Mouse (Mus musculus) kidney, embryonic 15.5 days (tissue): ENCODE data around the gene Pappa. TPM values are rescaled to one million over a fixed set of nuclear protein-coding genes. Genes with fewer than 3 reads are reported as not detected.
A peak's percentile ranks its signal among the peaks of the same experiment; 100 is the strongest.

Experiments
- ATAC-seq: fragments of 200-750 bp; cut with Nextera tagmentation; replicated peaks from 2 replicates; pipeline ENCODE4 v1.8.0; 2017; ENCODE audit warnings: moderate TSS enrichment; ENCODE audit not compliant: low FRiP score
- H3K27ac ChIP-seq: fragments of 300-500 bp; sonication (generic); 2 replicates; pipeline ENCODE4 v1.5.1; 2015; ENCODE audit warnings: mild to moderate bottlenecking, inconsistent platforms
- H3K27me3 ChIP-seq: fragments of 300-500 bp; sonication (generic); 2 replicates; pipeline ENCODE4 v1.6.1; 2015; ENCODE audit warnings: inconsistent platforms
- H3K36me3 ChIP-seq: fragments of 300-500 bp; sonication (generic); 2 replicates; pipeline ENCODE4 v1.6.1; 2015; ENCODE audit warnings: inconsistent platforms
- H3K4me1 ChIP-seq: fragments of 300-500 bp; sonication (generic); 2 replicates; pipeline ENCODE4 v1.6.1; 2015; ENCODE audit warnings: inconsistent platforms
- H3K4me2 ChIP-seq: fragments of 300-500 bp; sonication (generic); 2 replicates; pipeline ENCODE4 v1.6.1; 2015; ENCODE audit warnings: moderate library complexity, mild to moderate bottlenecking, inconsistent platforms
- H3K4me3 ChIP-seq: fragments of 300-500 bp; sonication (generic); replicated peaks from 2 replicates; pipeline ENCODE4 v1.5.1; 2015; ENCODE audit warnings: mild to moderate bottlenecking, inconsistent platforms
- H3K9ac ChIP-seq: fragments of 300-500 bp; sonication (generic); 2 replicates; pipeline ENCODE4 v1.6.1; 2015; ENCODE audit warnings: mild to moderate bottlenecking, inconsistent platforms
- H3K9me3 ChIP-seq: fragments of 300-500 bp; sonication (generic); replicated peaks from 2 replicates; pipeline ENCODE4 v1.6.1; 2016; ENCODE audit warnings: inconsistent platforms
- WGBS: fragments of 180-500 bp; shearing (Covaris S2); methylation state at CpG from one replicate; pipeline ENCODE4 v1.1.7; 2015; ENCODE audit warnings: mixed read lengths; 5-methylcytosine and 5-hydroxymethylcytosine counted together
- polyA plus RNA-seq: library from polyadenylated mRNA; unstranded; fragments of >200 nt; fragmentation: Nextera tagmentation; extraction: Ambion mirVana; gene quantifications from 2 replicates; pipeline ENCODE4 v1.2.1, GENCODE M21; 2015

The Pappa gene
- polyA plus RNA-seq, 1 experiment from 2014 or later, result 2.2 TPM

DNA sequence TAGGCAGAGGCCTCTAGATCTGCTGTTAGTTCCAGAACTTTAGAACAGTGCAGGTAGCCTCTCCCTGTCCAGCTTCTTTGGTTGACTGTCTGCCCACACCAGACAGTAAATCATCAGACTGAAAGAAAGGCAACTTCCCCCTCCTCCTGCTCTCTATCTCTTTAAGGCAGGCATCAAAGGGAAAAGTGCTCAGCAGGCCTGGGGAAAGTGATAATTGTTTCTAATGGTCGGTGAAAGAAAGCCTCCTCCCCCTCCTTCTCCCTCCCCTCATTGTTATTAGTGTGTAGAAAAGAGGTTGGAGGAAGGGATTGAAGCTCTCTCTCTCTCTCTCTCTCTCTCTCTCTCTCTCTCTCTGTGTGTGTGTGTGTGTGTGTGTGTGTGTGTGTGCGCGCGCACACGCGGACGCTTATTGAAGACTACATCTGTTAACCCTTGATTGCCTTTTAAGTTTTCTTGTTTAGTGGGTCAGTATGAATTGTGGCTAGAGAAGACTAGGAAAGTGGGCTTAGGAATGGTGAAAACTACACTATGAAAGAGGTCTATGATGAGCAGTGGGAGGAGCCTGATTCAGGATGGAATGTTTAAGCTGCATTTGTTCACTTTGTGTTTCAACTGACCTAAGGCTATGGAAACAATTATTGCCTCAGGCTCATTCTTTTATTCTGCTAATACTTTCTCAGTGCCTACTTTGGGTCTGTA lies 156.2 kb downstream of the Pappa start:
- no peaks in the 10 kb centered on the region for H3K36me3 ChIP-seq
- H3K4me1 ChIP-seq, result peaks cover 20% of the 10 kb centered on the region
- no peak overlapping the region for H3K27ac ChIP-seq
- no peaks in the 10 kb centered on the region for H3K9me3 ChIP-seq
- H3K27me3 ChIP-seq, result no peaks in the 10 kb centered on the region
- 10% methylated on average over 7 of the region's 7 CpGs for WGBS
- peak; percentile 71 for ATAC-seq
- H3K9ac ChIP-seq, result no peak overlapping the region
- H3K4me3 ChIP-seq, result no peak overlapping the region
- H3K4me2 ChIP-seq, result 0 out of 2 replicates have a peak overlapping the region, but pooled peaks have one; percentile 9

GRCm38 (mm10) chr4:65280888-65281287 lies 156.9 kb downstream of the Pappa start:
- H3K9me3 ChIP-seq, result no peaks in the 10 kb centered on the region
- no peak for ATAC-seq
- H3K27me3 ChIP-seq, result no peaks in the 10 kb centered on the region
- no peak overlapping the region for H3K4me3 ChIP-seq
- no peaks in the 10 kb centered on the region for H3K36me3 ChIP-seq
- H3K4me2 ChIP-seq, result no peak overlapping the region
- H3K9ac ChIP-seq, result no peak overlapping the region
- no peak overlapping the region for H3K27ac ChIP-seq
- peaks cover 20% of the 10 kb centered on the region for H3K4me1 ChIP-seq

- ATAC-seq, result no peak
- no peaks in the 10 kb centered on the region for H3K27me3 ChIP-seq
- H3K9ac ChIP-seq, result no peak overlapping the region
Observed at GRCm38 (mm10) chr4:65283611-65284010, 159.6 kb downstream of the Pappa start.

DNA sequence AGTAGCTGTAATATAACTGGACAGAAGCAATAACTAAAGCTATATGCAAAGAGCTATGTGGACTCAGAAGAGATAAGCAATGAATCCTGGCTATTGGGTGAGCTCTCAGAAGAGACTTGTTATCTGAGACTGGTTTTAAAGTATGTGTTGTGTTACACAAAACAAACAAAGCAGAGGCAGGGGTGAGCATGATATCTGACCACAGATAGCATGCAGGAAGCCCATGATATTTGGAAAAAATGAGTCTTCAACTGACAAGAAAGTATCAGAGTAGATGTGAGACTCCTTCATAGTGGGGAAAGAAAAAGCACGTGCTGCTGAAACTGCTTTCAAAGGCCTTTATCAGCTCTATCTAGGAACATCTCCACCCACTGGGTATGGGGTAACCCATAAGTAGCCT lies 161.2 kb downstream of the Pappa start:
- no peak for ATAC-seq
- Histone ChIP-seq H3K27ac (no peak overlapping the region), H3K4me2 (no peak overlapping the region), H3K27me3 (no peaks in the 10 kb centered on the region), H3K9me3 (no peaks in the 10 kb centered on the region), H3K36me3 (no peaks in the 10 kb centered on the region), H3K4me3 (no peak overlapping the region), H3K4me1 (0 out of 2 replicates have a peak, but pooled peaks cover 3% of the 10 kb centered on the region), H3K9ac (no peak overlapping the region)
- WGBS, result 59% methylated on average over 1 of the region's 1 CpGs

More at GRCm38 (mm10) chr4:65283611-65284010, 159.6 kb downstream of the Pappa start:
- no peak overlapping the region for H3K27ac ChIP-seq
- H3K4me2 ChIP-seq, result no peak overlapping the region
- peaks cover 13% of the 10 kb centered on the region for H3K4me1 ChIP-seq
- 85% methylated on average over 2 of the region's 2 CpGs for WGBS
- no peaks in the 10 kb centered on the region for H3K9me3 ChIP-seq
- no peaks in the 10 kb centered on the region for H3K36me3 ChIP-seq
- H3K4me3 ChIP-seq, result no peak overlapping the region

DNA sequence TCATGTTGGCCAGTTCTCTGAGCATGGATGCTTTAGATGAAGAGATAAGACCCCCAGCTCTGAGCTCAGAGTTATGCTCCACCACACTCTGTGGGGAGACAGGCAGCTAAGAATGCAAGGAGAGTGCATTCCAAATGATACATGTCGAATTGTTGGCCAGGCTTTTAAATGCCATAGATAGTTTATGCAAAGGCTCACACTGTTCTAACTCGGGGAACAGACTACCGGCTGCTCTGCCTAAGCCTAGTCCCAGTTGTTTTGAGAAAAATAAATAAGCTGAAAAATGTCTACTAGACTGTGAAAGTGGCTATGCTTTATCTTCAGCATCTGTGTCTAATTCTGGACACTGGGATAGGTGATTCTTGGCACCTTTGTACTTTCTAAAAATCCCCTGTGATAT lies 165.3 kb downstream of the Pappa start:
- Histone ChIP-seq H3K27ac (no peak overlapping the region), H3K4me1 (no peaks in the 10 kb centered on the region), H3K9me3 (no peaks in the 10 kb centered on the region), H3K4me2 (no peak overlapping the region), H3K27me3 (no peaks in the 10 kb centered on the region), H3K4me3 (no peak overlapping the region), H3K36me3 (no peaks in the 10 kb centered on the region), H3K9ac (no peak overlapping the region)
- WGBS, result 36% methylated on average over 3 of the region's 3 CpGs
- no peak for ATAC-seq

DNA sequence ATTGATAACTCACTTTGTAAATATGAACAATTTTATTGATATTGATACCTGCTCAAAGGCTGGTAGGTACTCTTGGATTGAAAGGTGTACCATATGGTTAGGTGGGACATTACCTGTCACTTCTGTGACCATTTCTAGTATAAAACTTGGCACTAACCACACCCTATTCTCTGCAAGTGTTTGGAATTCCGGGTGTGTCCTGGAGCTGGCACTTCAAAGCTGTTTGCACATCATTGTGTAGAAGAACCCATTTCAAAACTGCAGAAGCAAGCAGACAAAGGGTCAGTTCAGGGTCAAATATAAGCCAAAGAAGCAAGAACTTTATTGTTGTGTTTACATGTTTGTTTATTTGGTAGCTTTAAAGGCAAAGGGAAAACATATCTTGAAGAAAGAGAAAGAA lies 171.8 kb downstream of the Pappa start:
- Histone ChIP-seq H3K27ac (no peak overlapping the region), H3K4me1 (no peaks in the 10 kb centered on the region; the same call in 1 of the 2 replicates), H3K9me3 (no peaks in the 10 kb centered on the region), H3K9ac (no peak overlapping the region), H3K4me3 (no peak overlapping the region), H3K36me3 (no peaks in the 10 kb centered on the region), H3K4me2 (no peak overlapping the region), H3K27me3 (no peaks in the 10 kb centered on the region)
- ATAC-seq, result no peak
- WGBS, result 75% methylated on average over 1 of the region's 1 CpGs

GRCm38 (mm10) chr4:65296356-65296967 lies 172.5 kb downstream of the Pappa start:
- no peak overlapping the region for H3K27ac ChIP-seq
- no peak overlapping the region for H3K4me2 ChIP-seq
- H3K4me1 ChIP-seq, result no peaks in the 10 kb centered on the region; the same call in 1 of the 2 replicates
- no peak overlapping the region for H3K4me3 ChIP-seq
- no peaks in the 10 kb centered on the region for H3K36me3 ChIP-seq
- no peak overlapping the region for H3K9ac ChIP-seq
- ATAC-seq, result no peak
- H3K9me3 ChIP-seq, result no peaks in the 10 kb centered on the region
- H3K27me3 ChIP-seq, result no peaks in the 10 kb centered on the region
- WGBS, result 70% methylated on average over 7 of the region's 7 CpGs

GRCm38 (mm10) chr4:65296968-65297499 lies 173.1 kb downstream of the Pappa start:
- no peak overlapping the region for H3K9ac ChIP-seq
- H3K27me3 ChIP-seq, result no peaks in the 10 kb centered on the region
- no peaks in the 10 kb centered on the region; the same call in 1 of the 2 replicates for H3K4me1 ChIP-seq
- WGBS, result 35% methylated on average over 13 of the region's 13 CpGs
- H3K36me3 ChIP-seq, result no peaks in the 10 kb centered on the region
- no peaks in the 10 kb centered on the region for H3K9me3 ChIP-seq
- no peak overlapping the region for H3K4me3 ChIP-seq
- no peak overlapping the region for H3K4me2 ChIP-seq
- no peak overlapping the region for H3K27ac ChIP-seq
- no peak for ATAC-seq

- Histone ChIP-seq H3K4me2 (no peak overlapping the region), H3K36me3 (no peaks in the 10 kb centered on the region), H3K4me1 (no peaks in the 10 kb centered on the region; the same call in 1 of the 2 replicates), H3K9me3 (no peaks in the 10 kb centered on the region), H3K4me3 (no peak overlapping the region), H3K27ac (no peak overlapping the region), H3K27me3 (no peaks in the 10 kb centered on the region), H3K9ac (no peak overlapping the region)
- ATAC-seq, result peak; percentile 69; the same call in 1 of the 2 replicates
- 71% methylated on average over 9 of the region's 9 CpGs for WGBS
Observed at GRCm38 (mm10) chr4:65298212-65299181, 174.5 kb downstream of the Pappa start.

- ATAC-seq, result no peak
- no peak overlapping the region for H3K4me2 ChIP-seq
- H3K36me3 ChIP-seq, result no peaks in the 10 kb centered on the region
- no peaks in the 10 kb centered on the region for H3K27me3 ChIP-seq
- no peak overlapping the region for H3K27ac ChIP-seq
- 81% methylated on average over 1 of the region's 1 CpGs for WGBS
- no peak overlapping the region for H3K9ac ChIP-seq
- H3K4me3 ChIP-seq, result no peak overlapping the region
- no peaks in the 10 kb centered on the region for H3K9me3 ChIP-seq
- H3K4me1 ChIP-seq, result no peaks in the 10 kb centered on the region; the same call in 1 of the 2 replicates
Observed at GRCm38 (mm10) chr4:65299365-65299764, 175.4 kb downstream of the Pappa start.

DNA sequence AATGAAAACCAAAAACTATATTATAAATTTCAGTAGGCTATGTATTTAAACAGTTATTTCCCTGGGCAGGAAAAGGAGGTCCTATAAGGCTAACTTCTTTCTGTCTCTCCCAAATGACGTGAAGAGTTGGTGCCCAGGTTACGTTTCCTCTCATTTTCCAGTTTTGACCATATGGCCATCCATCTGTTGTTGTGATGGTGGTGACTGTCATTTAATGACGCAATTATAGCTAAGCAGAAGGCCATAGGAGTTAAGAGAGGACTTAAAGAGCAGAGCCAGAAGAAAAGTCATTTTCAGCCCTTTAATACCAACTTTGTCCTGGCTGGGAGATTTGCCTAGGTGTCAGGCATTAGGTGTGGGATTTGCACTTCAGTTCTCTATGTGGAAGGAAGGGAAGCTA lies 176.5 kb downstream of the Pappa start:
- WGBS, result 81% methylated on average over 3 of the region's 3 CpGs

More for the DNA sequence above, 176.5 kb downstream of the Pappa start:
- no peak overlapping the region for H3K9ac ChIP-seq
- H3K4me1 ChIP-seq, result no peaks in the 10 kb centered on the region; the same call in 1 of the 2 replicates
- no peak overlapping the region for H3K4me2 ChIP-seq
- no peaks in the 10 kb centered on the region for H3K9me3 ChIP-seq
- no peaks in the 10 kb centered on the region for H3K27me3 ChIP-seq
- ATAC-seq, result no peak
- H3K4me3 ChIP-seq, result no peak overlapping the region
- H3K27ac ChIP-seq, result no peak overlapping the region
- H3K36me3 ChIP-seq, result peaks cover 5% of the 10 kb centered on the region; the same call in 1 of the 2 replicates
